In the genomic region with DNA sequence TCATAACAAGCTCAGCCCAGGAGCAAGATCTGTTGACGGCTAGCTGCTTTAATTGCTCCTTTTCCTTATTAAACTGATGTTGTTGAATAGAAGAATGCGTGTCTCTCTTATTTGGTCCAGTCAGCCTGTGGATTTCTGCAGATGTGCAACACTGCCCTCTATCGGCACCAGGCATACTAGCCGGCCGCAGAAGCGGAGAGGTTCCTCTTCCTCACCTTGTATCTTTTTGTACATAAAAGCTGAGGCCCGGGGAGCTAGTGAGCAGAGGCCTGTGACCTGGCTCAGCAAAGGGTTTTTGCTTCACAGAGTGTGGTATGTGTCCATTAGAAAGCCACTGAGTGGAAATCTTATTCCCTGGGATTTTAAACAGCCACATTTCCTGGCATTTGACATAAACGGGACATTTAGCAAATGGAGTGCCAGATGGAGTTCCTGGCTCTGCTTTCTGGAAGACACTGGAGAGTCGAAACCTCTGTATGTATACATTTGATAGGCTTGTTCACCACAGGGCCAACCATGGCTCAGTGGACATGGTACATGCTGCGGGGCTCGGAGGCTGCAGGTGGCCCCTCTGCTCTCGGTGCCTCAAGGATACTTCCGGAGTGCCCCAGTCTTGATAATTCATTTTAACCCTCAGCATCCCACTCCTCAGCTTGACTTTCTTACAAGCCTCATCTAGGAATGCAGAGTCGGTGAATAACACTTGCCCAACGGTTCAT, we compare ENCODE assay signal across 8 mouse cellular contexts.
DNase-seq lines count a peak whose midpoint lies in the region; ATAC-seq lines count a peak whose summit lies in the region.

No protein-coding gene starts in this region.

- 50% methylated on average over 15 of the region's 15 CpGs for WGBS in heart, embryonic 12.5 days
- WGBS in midbrain, embryonic 14.5 days: 53% methylated on average over 15 of the region's 15 CpGs

- no peaks in the 10 kb centered on the region for H3K9me3 ChIP-seq in heart, embryonic 12.5 days (replicated peaks)
- no peaks in the 10 kb centered on the region for H3K9me3 ChIP-seq in midbrain, embryonic 14.5 days (ENCODE audit: control insufficient read depth, low read length)

- H3K36me3 ChIP-seq in heart, embryonic 12.5 days: no peaks in the 10 kb centered on the region
- no peaks in the 10 kb centered on the region for H3K36me3 ChIP-seq in midbrain, embryonic 14.5 days (ENCODE audit: control insufficient read depth, insufficient read depth, low read length)

- no peak overlapping the region for H3K27ac ChIP-seq in heart, embryonic 12.5 days (ENCODE audit: poor library complexity, severe bottlenecking)
- no peak overlapping the region for H3K27ac ChIP-seq in midbrain, embryonic 14.5 days (replicated peaks; ENCODE audit: low read depth, low read length)

- no peaks in the 10 kb centered on the region for H3K27me3 ChIP-seq in heart, embryonic 12.5 days (replicated peaks)
- no peaks in the 10 kb centered on the region for H3K27me3 ChIP-seq in midbrain, embryonic 14.5 days (ENCODE audit: control insufficient read depth, insufficient read depth, low read length)

- no peak overlapping the region for H3K9ac ChIP-seq in heart, embryonic 12.5 days
- H3K9ac ChIP-seq in midbrain, embryonic 14.5 days (replicated peaks; ENCODE audit: low read length): no peak overlapping the region

- ATAC-seq in heart, embryonic 12.5 days (ENCODE audit: insufficient number of reproducible peaks, low FRiP score): no peak
- ATAC-seq in erythroblast, adult 5-6 weeks (replicated peaks; ENCODE audit: low FRiP score, poor library complexity, severe bottlenecking): peak; percentile 52
- ATAC-seq in midbrain, embryonic 14.5 days (ENCODE audit: low FRiP score, low TSS enrichment): no peak

- no peak overlapping the region for H3K4me2 ChIP-seq in heart, embryonic 12.5 days
- no peak overlapping the region for H3K4me2 ChIP-seq in midbrain, embryonic 14.5 days (ENCODE audit: low read length)

- no peaks in the 10 kb centered on the region for H3K4me1 ChIP-seq in heart, embryonic 12.5 days (replicated peaks)
- H3K4me1 ChIP-seq in midbrain, embryonic 14.5 days (ENCODE audit: control insufficient read depth, insufficient read depth, low read length): no peaks in the 10 kb centered on the region

- intact Hi-C loops in heart, postnatal 25 days (cut with DNase I): no loop called here

- no peak overlapping the region for H3K4me3 ChIP-seq in heart, embryonic 12.5 days
- no peak overlapping the region for H3K4me3 ChIP-seq in midbrain, embryonic 14.5 days (replicated peaks; ENCODE audit: low read depth, low read length)

- peak; percentile 94 for DNase-seq in heart, adult 11 months
- peak; percentile 77 for DNase-seq in brain, adult 2 months (ENCODE audit: low read depth, low spot score)
- peak; percentile 29 for DNase-seq in heart, postnatal 25 days (ENCODE audit: low spot score)
- DNase-seq in left cerebral cortex, adult 11 months (ENCODE audit: low spot score): peak; percentile 28
- DNase-seq in midbrain, embryonic 14.5 days: peak; percentile 88
- DNase-seq in spleen, adult 12 weeks (ENCODE audit: low spot score): peak; percentile 12

Comparison
In these comparisons a context has a peak if more than half of its experiments do, and no peak if none do; other contexts are left out.
1. DNase-seq: peak in every context shown above with its lines; median percentile 94 in heart, adult 11 months; 88 in midbrain, embryonic 14.5 days; 77 in brain, adult 2 months; 29 in heart, postnatal 25 days; 28 in left cerebral cortex, adult 11 months; 12 in spleen, adult 12 weeks.